Mouse (Mus musculus): Measurements from ENCODE around the gene Kank2.

The Kank2 gene

DNA sequence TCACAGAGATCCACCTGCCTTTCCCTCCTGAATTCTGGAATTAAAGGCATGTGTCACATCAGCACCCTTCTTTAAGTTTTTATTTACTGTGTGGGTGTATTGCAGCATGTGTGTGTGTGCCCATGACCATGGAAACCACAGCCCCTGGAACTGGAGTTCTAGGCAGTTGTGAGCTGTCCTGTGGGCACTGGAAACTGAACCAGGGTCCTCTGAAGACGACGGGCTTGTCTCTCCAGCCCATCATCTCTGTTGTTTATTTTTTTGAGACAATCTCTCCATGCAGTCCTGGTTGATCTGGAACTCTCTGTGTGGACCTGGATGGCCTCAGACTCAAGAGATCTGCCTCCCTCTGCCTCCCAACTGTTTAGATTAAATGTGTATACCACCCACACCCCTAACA is 81.5 kb downstream of the Kank2 start:
- no peak for DNase-seq (ENCODE audit: low spot score)
